Mouse (Mus musculus): Measurements from ENCODE around the gene Gas7. TPM values are rescaled to one million over a fixed set of nuclear protein-coding genes. Genes with fewer than 3 reads are reported as not detected.

Gas7 gene
- polyA plus RNA-seq, 1 experiment from 2014 or later, result 13.5 TPM

GRCm38 (mm10) chr11:67647745-67648144 lies 192.5 kb downstream of the Gas7 start:
- Histone ChIP-seq H3K4me3 (ENCODE audit: low read length) (no peak overlapping the region), H3K9ac (ENCODE audit: low read length) (no peak overlapping the region), H3K4me1 (replicated peaks; ENCODE audit: control insufficient read depth, insufficient read depth, low read length) (no peaks in the 10 kb centered on the region), H3K4me2 (ENCODE audit: low read depth, low read length) (no peak overlapping the region), H3K36me3 (ENCODE audit: control insufficient read depth, insufficient read depth, low read length) (no peaks in the 10 kb centered on the region), H3K9me3 (ENCODE audit: control insufficient read depth, low read length) (no peaks in the 10 kb centered on the region), H3K27me3 (ENCODE audit: control insufficient read depth, insufficient read depth, low read depth, low read length) (no peaks in the 10 kb centered on the region), H3K27ac (ENCODE audit: low read length) (no peak overlapping the region)
- WGBS, result 24% methylated on average over 5 of the region's 5 CpGs
- ATAC-seq (ENCODE audit: low read depth), result peak; percentile 50

DNA sequence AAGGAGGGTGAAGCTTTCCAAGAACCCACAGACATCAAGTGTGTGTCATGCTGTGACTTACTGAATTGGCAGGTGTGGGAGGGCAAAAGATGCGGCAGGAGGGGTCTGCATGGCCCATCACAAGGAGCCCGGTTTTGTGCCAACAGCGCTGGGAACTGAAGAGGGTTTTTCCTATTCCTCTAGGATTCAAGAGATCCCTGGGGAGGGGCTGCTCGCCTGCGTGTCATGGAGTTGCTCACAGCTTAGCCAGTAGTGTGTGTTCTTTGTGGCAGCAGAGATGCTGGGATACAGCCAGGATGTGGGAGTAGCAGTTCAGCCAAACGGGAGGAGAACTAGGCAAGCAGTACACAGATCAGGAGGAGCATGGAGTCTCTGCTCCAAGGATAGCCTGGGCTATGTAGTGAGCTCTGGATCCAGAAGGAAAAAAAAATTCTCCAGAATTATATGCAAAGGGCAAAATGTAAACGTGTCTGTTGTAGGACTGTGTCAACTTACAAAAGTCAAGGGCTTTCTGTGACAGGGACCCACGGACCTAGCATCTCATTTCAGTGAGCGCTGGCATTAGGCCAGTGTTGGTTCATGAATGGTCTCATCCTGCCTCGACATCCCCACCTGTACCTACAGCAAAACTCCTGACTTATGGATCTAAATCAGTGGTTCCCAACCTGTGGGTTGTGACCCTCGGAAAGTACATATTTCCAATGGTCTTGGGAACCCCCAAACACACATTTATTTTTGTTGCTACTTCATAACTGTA lies 193.6 kb downstream of the Gas7 start:
- 62% methylated on average over 11 of the region's 11 CpGs for WGBS
- Histone ChIP-seq H3K4me1 (replicated peaks; ENCODE audit: control insufficient read depth, insufficient read depth, low read length) (no peaks in the 10 kb centered on the region), H3K27ac (ENCODE audit: low read length) (no peak overlapping the region), H3K9ac (ENCODE audit: low read length) (no peak overlapping the region), H3K4me2 (ENCODE audit: low read depth, low read length) (no peak overlapping the region), H3K36me3 (ENCODE audit: control insufficient read depth, insufficient read depth, low read length) (no peaks in the 10 kb centered on the region), H3K9me3 (ENCODE audit: control insufficient read depth, low read length) (no peaks in the 10 kb centered on the region), H3K27me3 (ENCODE audit: control insufficient read depth, insufficient read depth, low read depth, low read length) (no peaks in the 10 kb centered on the region), H3K4me3 (ENCODE audit: low read length) (no peak overlapping the region)
- ATAC-seq (ENCODE audit: low read depth), result no peak

GRCm38 (mm10) chr11:67649971-67650707 lies 194.9 kb downstream of the Gas7 start:
- Histone ChIP-seq H3K27me3 (ENCODE audit: control insufficient read depth, insufficient read depth, low read depth, low read length) (no peaks in the 10 kb centered on the region), H3K9ac (ENCODE audit: low read length) (no peak overlapping the region), H3K9me3 (ENCODE audit: control insufficient read depth, low read length) (no peaks in the 10 kb centered on the region), H3K4me1 (replicated peaks; ENCODE audit: control insufficient read depth, insufficient read depth, low read length) (no peaks in the 10 kb centered on the region), H3K36me3 (ENCODE audit: control insufficient read depth, insufficient read depth, low read length) (no peaks in the 10 kb centered on the region), H3K4me3 (ENCODE audit: low read length) (no peak overlapping the region), H3K27ac (ENCODE audit: low read length) (no peak overlapping the region), H3K4me2 (ENCODE audit: low read depth, low read length) (no peak overlapping the region)
- no peak for ATAC-seq (ENCODE audit: low read depth)
- WGBS, result 55% methylated on average over 10 of the region's 10 CpGs

DNA sequence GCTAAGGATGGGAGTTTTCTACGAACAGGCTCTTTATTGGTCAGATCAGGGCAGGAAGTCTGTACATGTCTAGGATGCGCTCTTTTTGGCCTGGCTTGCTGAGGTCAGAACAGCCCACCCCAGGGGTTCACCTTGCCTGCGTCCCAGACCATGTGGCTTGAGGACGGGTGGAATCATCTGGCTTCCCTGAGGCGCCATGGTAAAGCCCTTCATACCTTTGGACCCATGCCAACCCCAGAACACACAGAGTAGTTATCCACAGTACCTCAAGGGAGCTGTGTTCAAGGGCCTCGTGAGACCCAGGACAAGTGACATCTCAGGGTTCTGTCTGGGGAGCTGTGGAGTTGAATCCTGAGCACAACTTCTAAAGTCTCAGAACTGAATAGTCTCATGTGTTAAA lies 196.5 kb downstream of the Gas7 start:
- no peak for ATAC-seq (ENCODE audit: low read depth)
- no peak overlapping the region for H3K4me2 ChIP-seq (ENCODE audit: low read depth, low read length)

GRCm38 (mm10) chr11:67652194-67652892 lies 197.1 kb downstream of the Gas7 start:
- Histone ChIP-seq H3K4me3 (ENCODE audit: low read length) (no peak overlapping the region), H3K9me3 (ENCODE audit: control insufficient read depth, low read length) (no peaks in the 10 kb centered on the region), H3K36me3 (ENCODE audit: control insufficient read depth, insufficient read depth, low read length) (no peaks in the 10 kb centered on the region), H3K9ac (ENCODE audit: low read length) (no peak overlapping the region), H3K4me2 (ENCODE audit: low read depth, low read length) (no peak overlapping the region), H3K27me3 (ENCODE audit: control insufficient read depth, insufficient read depth, low read depth, low read length) (no peaks in the 10 kb centered on the region), H3K27ac (ENCODE audit: low read length) (no peak overlapping the region), H3K4me1 (replicated peaks; ENCODE audit: control insufficient read depth, insufficient read depth, low read length) (no peaks in the 10 kb centered on the region)
- WGBS, result 16% methylated on average over 14 of the region's 14 CpGs
- ATAC-seq (ENCODE audit: low read depth), result no peak

More for the DNA sequence above, 196.5 kb downstream of the Gas7 start:
- Histone ChIP-seq H3K4me3 (ENCODE audit: low read length) (no peak overlapping the region), H3K9ac (ENCODE audit: low read length) (no peak overlapping the region), H3K4me1 (replicated peaks; ENCODE audit: control insufficient read depth, insufficient read depth, low read length) (no peaks in the 10 kb centered on the region), H3K9me3 (ENCODE audit: control insufficient read depth, low read length) (no peaks in the 10 kb centered on the region), H3K27ac (ENCODE audit: low read length) (no peak overlapping the region), H3K27me3 (ENCODE audit: control insufficient read depth, insufficient read depth, low read depth, low read length) (no peaks in the 10 kb centered on the region), H3K36me3 (ENCODE audit: control insufficient read depth, insufficient read depth, low read length) (no peaks in the 10 kb centered on the region)
- WGBS, result 58% methylated on average over 6 of the region's 6 CpGs

- 32% methylated on average over 6 of the region's 6 CpGs for WGBS
- no peaks in the 10 kb centered on the region for H3K27me3 ChIP-seq (ENCODE audit: control insufficient read depth, insufficient read depth, low read depth, low read length)
- H3K4me2 ChIP-seq (ENCODE audit: low read depth, low read length), result no peak overlapping the region
- no peaks in the 10 kb centered on the region for H3K36me3 ChIP-seq (ENCODE audit: control insufficient read depth, insufficient read depth, low read length)
- H3K9me3 ChIP-seq (ENCODE audit: control insufficient read depth, low read length), result no peaks in the 10 kb centered on the region
- no peak overlapping the region for H3K4me3 ChIP-seq (ENCODE audit: low read length)
- H3K4me1 ChIP-seq (replicated peaks; ENCODE audit: control insufficient read depth, insufficient read depth, low read length), result no peaks in the 10 kb centered on the region
- H3K9ac ChIP-seq (ENCODE audit: low read length), result no peak overlapping the region
- no peak for ATAC-seq (ENCODE audit: low read depth)
- no peak overlapping the region for H3K27ac ChIP-seq (ENCODE audit: low read length)
Measured at GRCm38 (mm10) chr11:67652893-67653255, 197.6 kb downstream of the Gas7 start.

DNA sequence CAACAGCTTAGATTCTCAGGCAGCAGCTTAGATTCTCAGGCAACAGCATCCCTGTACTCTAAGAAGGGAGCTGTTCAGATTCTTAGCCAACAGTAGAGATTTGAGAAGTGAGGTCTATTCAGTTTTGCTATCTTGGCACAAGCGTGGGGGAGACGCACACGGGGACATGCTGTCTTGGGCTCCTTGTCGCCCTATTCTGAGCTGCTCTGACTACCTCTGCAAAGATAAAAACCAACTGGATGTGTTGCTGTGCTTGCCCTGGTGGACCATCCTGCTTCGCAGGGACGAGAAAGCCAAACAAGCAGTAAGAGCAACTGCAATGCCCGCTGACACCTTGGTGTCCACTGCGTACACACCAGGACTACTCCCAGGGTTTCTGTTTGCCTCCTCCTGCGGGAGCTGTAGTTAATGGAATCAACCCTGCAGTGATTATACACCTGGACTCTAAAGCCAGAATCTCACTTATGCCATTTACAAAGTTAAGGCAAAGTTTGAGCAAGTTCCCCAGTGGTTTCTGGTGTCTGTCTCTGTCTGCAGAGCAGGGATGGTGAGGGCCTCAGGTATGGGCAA lies 198.4 kb downstream of the Gas7 start:
- 76% methylated on average over 9 of the region's 9 CpGs for WGBS
- Histone ChIP-seq H3K4me3 (ENCODE audit: low read length) (no peak overlapping the region), H3K9ac (ENCODE audit: low read length) (no peak overlapping the region), H3K9me3 (ENCODE audit: control insufficient read depth, low read length) (no peaks in the 10 kb centered on the region), H3K4me1 (replicated peaks; ENCODE audit: control insufficient read depth, insufficient read depth, low read length) (no peaks in the 10 kb centered on the region), H3K27me3 (ENCODE audit: control insufficient read depth, insufficient read depth, low read depth, low read length) (no peaks in the 10 kb centered on the region), H3K27ac (ENCODE audit: low read length) (no peak overlapping the region), H3K4me2 (ENCODE audit: low read depth, low read length) (no peak overlapping the region), H3K36me3 (ENCODE audit: control insufficient read depth, insufficient read depth, low read length) (no peaks in the 10 kb centered on the region)
- ATAC-seq (ENCODE audit: low read depth), result no peak

- Histone ChIP-seq H3K9ac (ENCODE audit: low read length) (no peak overlapping the region), H3K36me3 (ENCODE audit: control insufficient read depth, insufficient read depth, low read length) (no peaks in the 10 kb centered on the region), H3K4me1 (replicated peaks; ENCODE audit: control insufficient read depth, insufficient read depth, low read length) (no peaks in the 10 kb centered on the region), H3K9me3 (ENCODE audit: control insufficient read depth, low read length) (no peaks in the 10 kb centered on the region), H3K27ac (ENCODE audit: low read length) (no peak overlapping the region), H3K4me2 (ENCODE audit: low read depth, low read length) (no peak overlapping the region), H3K4me3 (ENCODE audit: low read length) (no peak overlapping the region), H3K27me3 (ENCODE audit: control insufficient read depth, insufficient read depth, low read depth, low read length) (no peaks in the 10 kb centered on the region)
- 86% methylated on average over 4 of the region's 4 CpGs for WGBS
- no peak for ATAC-seq (ENCODE audit: low read depth)
Measured at GRCm38 (mm10) chr11:67654514-67654913, 199.3 kb downstream of the Gas7 start.
